Mouse (Mus musculus): ENCODE measurements around the gene Prcd.

DNA sequence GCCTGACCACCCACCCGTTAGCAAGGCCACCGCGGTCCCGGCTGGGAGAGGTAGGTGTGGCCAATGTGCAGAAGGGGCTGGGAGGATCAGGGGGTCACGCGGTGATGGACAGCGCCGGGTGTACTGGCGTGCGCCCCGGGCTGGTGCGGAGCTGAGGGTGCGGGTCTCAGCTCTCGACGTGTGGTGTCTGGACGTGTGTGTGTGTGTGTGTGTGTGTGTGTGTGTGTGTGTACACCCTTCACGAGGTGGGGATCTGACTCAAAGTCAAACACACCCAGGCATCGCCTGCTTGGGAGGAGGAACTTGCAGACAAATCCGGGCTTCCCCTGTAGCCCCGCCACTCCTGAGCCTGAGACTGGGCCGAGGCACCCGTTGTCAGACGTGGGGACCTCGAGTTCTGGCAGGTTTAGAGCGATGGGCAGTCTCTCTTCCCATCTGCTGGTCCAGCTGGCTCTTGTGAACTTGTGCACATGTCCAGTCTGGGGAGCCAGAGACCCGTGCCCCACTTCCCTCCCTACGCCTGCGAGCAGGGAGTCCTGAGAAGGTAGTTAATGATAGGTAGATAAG, 1.0 kb downstream of the Prcd start, which contains the start of gene Cygb:
- TF ChIP-seq MAX (IDR thresholded peaks at IDR 0.05; ENCODE audit: low read length) (no peak), USF1 (IDR thresholded peaks at IDR 0.05; ENCODE audit: low read depth, low read length) (no peak)
